Mouse (Mus musculus) hindbrain, embryonic 14.5 days (tissue): ENCODE results near the gene Prdm16. TPM values are rescaled to one million over a fixed set of nuclear protein-coding genes. Genes with fewer than 3 reads are reported as not detected.

Experiments used
- ATAC-seq: fragments of 200-750 bp; cut with Nextera tagmentation; 2 replicates; pipeline ENCODE4 v1.8.0; 2017; ENCODE audit warnings: moderate number of reproducible peaks, mild to moderate bottlenecking, moderate TSS enrichment, moderate library complexity; ENCODE audit not compliant: low FRiP score
- DNase-seq: peaks from one replicate; pipeline ENCODE4 v3.0.0-alpha.2; 2015; ENCODE audit warnings: low spot score
- H3K27ac ChIP-seq: fragments of 300-500 bp; sonication (generic); 2 replicates; pipeline ENCODE4 v1.5.1; 2014; ENCODE audit warnings: mild to moderate bottlenecking, moderate library complexity
- H3K27me3 ChIP-seq: fragments of 300-500 bp; sonication (generic); 2 replicates; pipeline ENCODE4 v1.6.1; 2014; ENCODE audit warnings: mild to moderate bottlenecking, low read length, mixed read lengths; ENCODE audit not compliant: control insufficient read depth, insufficient read depth
- H3K36me3 ChIP-seq: fragments of 300-500 bp; sonication (generic); replicated peaks from 2 replicates; pipeline ENCODE4 v1.6.1; 2014; ENCODE audit not compliant: control insufficient read depth, insufficient read depth
- H3K4me1 ChIP-seq: fragments of 300-500 bp; sonication (generic); replicated peaks from 2 replicates; pipeline ENCODE4 v1.6.1; 2014; ENCODE audit warnings: antibody characterized with exemption, low read length, mixed read lengths; ENCODE audit not compliant: control insufficient read depth, insufficient read depth
- H3K4me2 ChIP-seq: fragments of 300-500 bp; sonication (generic); replicated peaks from 2 replicates; pipeline ENCODE4 v1.6.1; 2014; ENCODE audit warnings: mild to moderate bottlenecking, moderate library complexity
- H3K4me3 ChIP-seq: fragments of 300-500 bp; sonication (generic); replicated peaks from 2 replicates; pipeline ENCODE4 v1.5.1; 2014; ENCODE audit warnings: mild to moderate bottlenecking, low read length
- H3K9ac ChIP-seq: fragments of 300-500 bp; sonication (generic); 2 replicates; pipeline ENCODE4 v1.6.1; 2014
- H3K9me3 ChIP-seq: fragments of 300-500 bp; sonication (generic); 2 replicates; pipeline ENCODE4 v1.6.1; 2016; ENCODE audit warnings: low read length; ENCODE audit not compliant: control insufficient read depth
- WGBS: fragments of 180-500 bp; shearing (Covaris S2); extraction: QIAGEN DNeasy Blood & Tissue Kit; methylation state at CpG from one replicate; pipeline ENCODE4 v1.1.7; 2014; 5-methylcytosine and 5-hydroxymethylcytosine counted together
- polyA plus RNA-seq: library from polyadenylated mRNA; unstranded; fragments of >200 nt; fragmentation: Nextera tagmentation; extraction: Ambion mirVana; gene quantifications from 2 replicates; pipeline ENCODE4 v1.2.1, GENCODE M21; 2014

Prdm16 gene
- polyA plus RNA-seq, 1 experiment from 2014 or later, result 15.6 TPM

DNA sequence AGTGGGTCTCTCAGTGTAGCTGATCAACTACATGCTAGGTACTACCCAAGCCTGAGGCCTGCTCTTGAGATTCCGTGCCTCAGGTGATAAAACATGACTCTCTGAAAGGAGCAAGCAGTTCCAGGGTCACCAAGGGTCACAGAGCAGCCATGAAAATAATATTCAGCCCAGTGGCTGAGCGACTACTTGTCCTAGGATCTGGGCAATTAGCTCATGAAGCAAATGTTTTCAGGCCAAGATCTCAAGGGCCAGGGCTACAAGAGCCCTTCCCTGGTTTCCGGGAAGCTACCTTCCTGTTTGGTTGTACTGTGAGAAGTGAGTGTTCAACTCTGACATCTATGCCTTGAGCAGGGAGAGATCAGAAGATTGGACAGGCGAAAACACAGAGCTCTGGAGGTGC lies 186.6 kb downstream of the Prdm16 start:
- peaks cover 49% of the 10 kb centered on the region for H3K27me3 ChIP-seq
- ATAC-seq, result no peak
- H3K9me3 ChIP-seq, result no peaks in the 10 kb centered on the region
- H3K27ac ChIP-seq, result no peak overlapping the region
- no peak overlapping the region for H3K4me2 ChIP-seq
- WGBS, result 84% methylated on average over 4 of the region's 4 CpGs
- peaks cover 5% of the 10 kb centered on the region; the same call in 1 of the 2 replicates for H3K4me1 ChIP-seq
- H3K9ac ChIP-seq, result no peak overlapping the region
- no peaks in the 10 kb centered on the region for H3K36me3 ChIP-seq
- H3K4me3 ChIP-seq, result no peak overlapping the region
- no peak for DNase-seq

DNA sequence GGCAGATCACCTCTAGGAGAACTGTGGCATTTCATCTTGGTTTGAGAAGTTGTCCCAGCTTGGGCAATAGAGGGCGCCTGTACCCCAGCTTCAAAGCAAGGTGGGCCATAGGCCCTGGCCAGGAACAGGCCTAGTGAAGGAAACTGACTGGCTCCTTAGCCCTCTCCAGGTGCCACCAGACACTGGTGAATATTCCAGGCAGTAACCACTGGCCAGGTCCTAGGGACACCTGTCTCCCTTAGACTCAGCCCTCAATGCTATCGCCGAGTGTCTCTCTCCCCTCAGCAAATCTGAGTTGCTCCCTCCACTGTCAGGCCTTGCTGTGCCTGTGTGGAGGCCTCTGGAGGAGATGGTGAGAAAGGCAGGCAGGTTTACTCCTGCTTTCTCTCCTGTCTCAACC lies 187.3 kb downstream of the Prdm16 start:
- Histone ChIP-seq H3K4me2 (no peak overlapping the region), H3K4me1 (peaks cover 5% of the 10 kb centered on the region; the same call in 1 of the 2 replicates), H3K9ac (no peak overlapping the region), H3K27ac (no peak overlapping the region), H3K27me3 (peaks cover 49% of the 10 kb centered on the region), H3K36me3 (no peaks in the 10 kb centered on the region), H3K9me3 (no peaks in the 10 kb centered on the region), H3K4me3 (no peak overlapping the region)
- WGBS, result 14% methylated on average over 3 of the region's 3 CpGs
- ATAC-seq, result no peak
- peak; percentile 61 for DNase-seq

DNA sequence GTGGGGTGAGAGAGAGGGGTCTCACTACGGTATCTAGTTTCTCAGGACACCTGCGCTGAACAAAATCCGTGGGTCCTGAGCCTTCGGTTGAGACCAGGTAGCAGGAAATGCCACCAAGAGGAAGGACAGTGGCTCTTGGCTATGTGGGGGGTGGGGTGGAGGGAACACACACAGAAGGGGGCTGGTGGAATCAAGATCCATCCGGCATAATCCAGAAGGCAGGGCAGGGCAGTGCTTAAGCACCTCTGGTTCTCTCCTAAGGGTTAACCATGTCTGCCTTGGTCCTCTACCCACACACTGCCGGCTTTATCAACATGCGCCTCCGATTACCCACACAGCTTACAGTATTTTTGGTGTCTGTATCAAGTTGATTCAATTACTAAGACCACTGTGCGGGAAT lies 191.0 kb downstream of the Prdm16 start:
- no peak overlapping the region for H3K9ac ChIP-seq
- no peak for ATAC-seq
- DNase-seq, result no peak
- no peak overlapping the region for H3K27ac ChIP-seq
- H3K9me3 ChIP-seq, result no peaks in the 10 kb centered on the region
- H3K4me1 ChIP-seq, result no peaks in the 10 kb centered on the region; the same call in 1 of the 2 replicates
- H3K4me3 ChIP-seq, result no peak overlapping the region
- 57% methylated on average over 9 of the region's 9 CpGs for WGBS
- peaks cover 29% of the 10 kb centered on the region for H3K27me3 ChIP-seq
- no peak overlapping the region for H3K4me2 ChIP-seq
- H3K36me3 ChIP-seq, result no peaks in the 10 kb centered on the region

DNA sequence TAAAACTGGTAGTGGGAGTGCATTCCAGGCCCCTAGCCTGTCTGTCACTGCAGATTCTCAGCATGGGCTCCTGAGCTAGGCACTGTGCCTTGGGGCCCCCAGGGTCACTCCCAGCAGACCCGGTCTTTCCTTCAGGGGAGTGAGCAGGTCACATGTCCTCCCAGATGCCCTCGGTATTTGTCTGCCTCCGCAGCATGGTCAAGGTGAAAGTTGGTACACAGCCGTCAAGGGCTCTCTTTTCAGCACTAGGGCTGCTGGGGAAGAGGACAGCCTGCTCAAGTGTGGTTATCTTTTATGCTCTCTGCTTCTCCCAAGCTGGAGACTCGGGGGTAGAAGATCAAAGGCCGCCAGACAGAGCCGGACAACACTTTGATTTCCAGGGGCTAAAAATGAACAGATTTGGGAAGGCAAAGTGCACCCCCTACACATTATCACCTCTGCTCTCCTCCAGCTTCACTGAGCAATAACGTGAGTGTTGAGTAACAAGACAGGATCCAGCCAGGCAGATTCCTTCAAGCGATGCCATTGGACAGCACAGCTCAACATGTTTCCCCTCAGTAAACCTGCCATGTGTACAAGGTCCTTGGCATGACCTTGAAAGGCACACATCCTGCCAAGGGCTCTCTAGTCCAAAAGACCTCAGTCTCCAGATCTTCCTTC lies 193.9 kb downstream of the Prdm16 start:
- Histone ChIP-seq H3K4me1 (no peaks in the 10 kb centered on the region; the same call in 1 of the 2 replicates), H3K4me3 (no peak overlapping the region), H3K27ac (no peak overlapping the region), H3K36me3 (no peaks in the 10 kb centered on the region), H3K9me3 (no peaks in the 10 kb centered on the region), H3K27me3 (peaks cover 22% of the 10 kb centered on the region), H3K4me2 (no peak overlapping the region), H3K9ac (no peak overlapping the region)
- no peak for DNase-seq
- WGBS, result 55% methylated on average over 9 of the region's 9 CpGs
- ATAC-seq, result no peak

DNA sequence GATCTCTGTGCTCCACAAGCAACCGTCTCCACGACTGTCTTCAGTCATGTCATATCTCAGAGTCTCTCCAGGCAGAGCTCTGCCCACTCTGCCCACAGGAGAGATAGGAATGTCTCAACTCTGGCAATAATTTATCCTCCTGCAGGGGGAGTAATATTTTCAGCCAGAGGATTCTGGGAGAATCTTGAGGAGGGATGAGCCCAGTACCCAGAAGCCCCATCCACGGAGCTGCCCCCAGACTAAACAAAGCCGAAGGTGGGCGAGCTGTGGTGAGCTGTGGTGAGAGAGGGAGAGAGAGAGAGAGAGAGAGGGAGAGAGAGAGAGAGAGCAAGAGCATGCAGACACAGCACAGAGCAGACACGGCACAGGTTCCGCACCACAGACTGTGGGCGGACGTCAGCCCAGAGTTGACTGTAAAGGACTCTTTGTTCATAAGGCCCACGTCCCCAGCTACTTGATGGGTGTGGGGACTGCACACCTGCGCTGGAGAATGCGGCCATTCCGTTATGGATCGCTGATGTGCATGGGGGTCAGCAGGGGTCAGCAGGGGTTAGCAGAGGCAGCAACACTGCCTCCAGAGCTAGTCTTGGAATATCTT lies 197.1 kb downstream of the Prdm16 start:
- WGBS, result 69% methylated on average over 14 of the region's 14 CpGs
- H3K27me3 ChIP-seq, result no peaks in the 10 kb centered on the region
- H3K27ac ChIP-seq, result no peak overlapping the region

DNA sequence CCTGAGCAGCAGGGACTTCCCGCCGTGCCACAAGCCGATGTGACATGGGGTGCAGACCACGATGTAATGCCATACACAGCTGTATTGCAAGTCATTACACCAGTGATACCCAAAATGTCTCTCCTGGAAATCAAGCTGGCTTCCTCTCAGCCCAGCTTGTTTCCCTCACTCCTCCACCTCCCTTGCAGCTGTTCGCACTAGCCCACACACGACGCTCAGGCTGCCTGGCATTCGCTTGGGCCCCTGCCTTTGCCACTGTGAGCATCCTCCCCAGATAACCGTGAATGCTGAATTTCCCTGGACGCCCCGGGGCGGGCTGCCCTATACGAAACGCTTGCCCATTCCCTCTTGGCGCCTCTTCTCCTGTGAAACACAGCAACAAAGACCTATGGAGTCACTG lies 198.1 kb downstream of the Prdm16 start:
- ATAC-seq (no peak), DNase-seq (no peak)

More for the DNA sequence above, 197.1 kb downstream of the Prdm16 start:
- H3K36me3 ChIP-seq, result no peaks in the 10 kb centered on the region
- no peak overlapping the region for H3K9ac ChIP-seq
- H3K4me3 ChIP-seq, result no peak overlapping the region
- H3K4me2 ChIP-seq, result no peak overlapping the region
- ATAC-seq (no peak), DNase-seq (no peak)
- no peaks in the 10 kb centered on the region for H3K4me1 ChIP-seq
- H3K9me3 ChIP-seq, result no peaks in the 10 kb centered on the region

DNA sequence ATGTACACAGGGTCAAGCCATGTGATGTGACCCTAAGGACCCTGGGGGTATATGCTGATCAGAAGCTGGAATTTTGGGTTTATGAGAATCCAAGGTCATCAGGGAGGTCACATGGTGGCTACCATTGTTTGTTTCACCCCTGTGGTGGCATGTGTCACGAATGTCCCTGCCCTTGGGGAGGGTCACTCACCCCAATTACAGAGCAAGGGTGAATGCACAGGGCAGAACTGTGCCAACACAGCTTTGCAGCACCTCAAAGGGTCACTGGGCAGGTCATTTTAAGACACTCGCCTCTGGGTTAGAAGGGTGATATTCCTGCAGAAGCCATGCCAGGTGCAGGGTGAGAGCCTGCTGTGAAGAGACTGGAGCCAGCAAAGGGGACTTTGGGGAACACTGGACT lies 206.9 kb downstream of the Prdm16 start:
- H3K4me3 ChIP-seq, result no peak overlapping the region
- no peaks in the 10 kb centered on the region for H3K4me1 ChIP-seq
- no peak overlapping the region for H3K27ac ChIP-seq
- H3K27me3 ChIP-seq, result no peaks in the 10 kb centered on the region
- no peak for DNase-seq
- H3K9me3 ChIP-seq, result no peaks in the 10 kb centered on the region
- H3K4me2 ChIP-seq, result no peak overlapping the region
- H3K9ac ChIP-seq, result no peak overlapping the region
- no peaks in the 10 kb centered on the region for H3K36me3 ChIP-seq
- ATAC-seq, result no peak
- 66% methylated on average over 2 of the region's 2 CpGs for WGBS

More for the DNA sequence above, 198.1 kb downstream of the Prdm16 start:
- no peak overlapping the region for H3K9ac ChIP-seq
- H3K36me3 ChIP-seq, result no peaks in the 10 kb centered on the region
- no peak overlapping the region for H3K27ac ChIP-seq
- no peak overlapping the region for H3K4me2 ChIP-seq
- no peak overlapping the region for H3K4me3 ChIP-seq
- WGBS, result 75% methylated on average over 15 of the region's 15 CpGs
- no peaks in the 10 kb centered on the region for H3K4me1 ChIP-seq
- H3K27me3 ChIP-seq, result no peaks in the 10 kb centered on the region
- H3K9me3 ChIP-seq, result no peaks in the 10 kb centered on the region

DNA sequence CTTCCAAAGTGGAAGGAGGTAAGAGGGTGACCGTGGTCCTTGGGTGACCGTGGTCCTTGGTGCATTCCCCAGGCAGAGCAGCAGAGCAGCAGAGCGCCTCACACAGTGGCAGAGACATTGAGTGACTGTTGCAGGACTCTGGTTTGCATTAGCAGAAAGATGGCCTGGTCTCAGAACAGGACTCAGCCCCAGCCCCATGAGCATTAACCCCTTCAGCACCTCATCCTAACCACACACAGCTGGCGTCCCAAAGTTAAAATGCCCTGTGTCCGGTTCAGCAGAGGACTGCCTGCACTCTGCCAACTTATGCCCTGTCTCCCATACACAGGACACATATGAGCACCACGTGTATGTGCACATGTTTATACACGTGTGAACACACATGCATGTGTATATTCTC lies 209.8 kb downstream of the Prdm16 start:
- DNase-seq (no peak), ATAC-seq (no peak)
- H3K27me3 ChIP-seq, result peaks cover 3% of the 10 kb centered on the region; the same call in 1 of the 2 replicates
- no peak overlapping the region for H3K9ac ChIP-seq
- H3K4me2 ChIP-seq, result no peak overlapping the region
- H3K4me1 ChIP-seq, result peaks cover 7% of the 10 kb centered on the region; the same call in 1 of the 2 replicates
- H3K27ac ChIP-seq, result no peak overlapping the region
- H3K9me3 ChIP-seq, result no peaks in the 10 kb centered on the region
- H3K4me3 ChIP-seq, result no peak overlapping the region
- no peaks in the 10 kb centered on the region for H3K36me3 ChIP-seq
- 89% methylated on average over 7 of the region's 7 CpGs for WGBS

DNA sequence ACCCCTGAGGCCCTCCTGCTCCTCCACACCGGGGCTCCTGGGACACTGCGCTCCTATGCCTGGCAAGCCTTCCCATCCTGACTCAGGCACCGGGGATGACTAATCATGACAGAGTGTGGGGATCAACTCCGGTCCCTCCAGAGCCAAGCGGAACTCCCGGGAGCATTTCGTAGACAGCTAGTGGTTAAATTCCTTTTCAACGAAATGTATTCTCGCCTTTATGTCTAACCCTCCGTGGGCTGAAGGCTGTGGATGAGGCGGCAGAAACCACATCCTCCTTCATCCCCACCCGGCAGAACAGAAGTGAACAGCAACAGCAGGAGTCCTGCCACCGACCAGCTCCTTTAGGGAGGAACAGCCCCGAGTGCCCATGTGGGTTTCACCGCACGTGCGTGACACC lies 211.4 kb downstream of the Prdm16 start:
- DNase-seq (no peak), ATAC-seq (no peak)
- Histone ChIP-seq H3K4me2 (no peak overlapping the region), H3K9me3 (no peaks in the 10 kb centered on the region), H3K4me1 (peaks cover 7% of the 10 kb centered on the region; the same call in 1 of the 2 replicates), H3K9ac (no peak overlapping the region), H3K36me3 (no peaks in the 10 kb centered on the region), H3K27me3 (peaks cover 3% of the 10 kb centered on the region; the same call in 1 of the 2 replicates), H3K27ac (no peak overlapping the region), H3K4me3 (no peak overlapping the region)
- WGBS, result 57% methylated on average over 17 of the region's 17 CpGs
